Mouse (Mus musculus) CH12.LX (cell line): ENCODE results near the gene Ms4a8a. TPM values are rescaled to one million over a fixed set of nuclear protein-coding genes. Genes with fewer than 3 reads are reported as not detected.
A peak's percentile ranks its signal among the peaks of the same experiment; 100 is the strongest.

Experiments used
- DNase-seq: peaks from one replicate; pipeline ENCODE4 v3.0.0-alpha.2; 2013; ENCODE audit errors: extremely low read depth
- H3K27ac ChIP-seq: 2 replicates; pipeline ENCODE4 v1.5.1; 2012; ENCODE audit warnings: low read depth, mild to moderate bottlenecking, control low read depth, moderate library complexity; ENCODE audit not compliant: insufficient read depth
- H3K27me3 ChIP-seq: replicated peaks from 2 replicates; pipeline ENCODE3; 2012; ENCODE audit warnings: inconsistent platforms
- H3K36me3 ChIP-seq, 2 experiments: replicated peaks in 1 of 2; 2 replicates each; pipeline versions ENCODE3 to v1.6.1; 2012; ENCODE audit warnings: inconsistent platforms in 1 of 2, low read length in 1 of 2, mild to moderate bottlenecking in 1 of 2, mixed read lengths in 1 of 2, moderate library complexity in 1 of 2; ENCODE audit not compliant: control insufficient read depth in 1 of 2, insufficient read depth in 1 of 2
- H3K4me1 ChIP-seq, 2 experiments: 2 replicates each; pipeline ENCODE4 v1.6.1; 2012; ENCODE audit warnings: inconsistent platforms in 1 of 2, moderate library complexity in 1 of 2; ENCODE audit not compliant: insufficient read depth in 2 of 2, control insufficient read depth in 1 of 2
- H3K4me2 ChIP-seq: 2 replicates; pipeline ENCODE4 v1.6.1; 2012; ENCODE audit warnings: low read depth, mild to moderate bottlenecking, control low read depth; ENCODE audit not compliant: poor library complexity, insufficient read depth, severe bottlenecking
- H3K4me3 ChIP-seq, 3 experiments: fragments of 150-350 bp in 1 of 3; sonication (generic) in 1 of 3; replicated peaks in 1 of 3; 2 replicates each; pipeline versions ENCODE3 to v1.5.1; 2011 to 2012; ENCODE audit warnings: low read depth in 2 of 3, low read length in 2 of 3, mild to moderate bottlenecking in 2 of 3, moderate library complexity in 2 of 3, control low read depth in 1 of 3, improper control_type of control experiment in 1 of 3, inconsistent platforms in 1 of 3, mixed read lengths in 1 of 3; ENCODE audit not compliant: poor library complexity in 1 of 3
- H3K79me2 ChIP-seq: replicated peaks from 2 replicates; pipeline ENCODE4 v1.6.1; 2012; ENCODE audit warnings: mild to moderate bottlenecking, moderate library complexity; ENCODE audit not compliant: control insufficient read depth, poor library complexity, insufficient read depth, severe bottlenecking; ENCODE audit errors: extremely low read depth
- H3K9ac ChIP-seq: 2 replicates; pipeline ENCODE4 v1.6.1; 2012; ENCODE audit warnings: low read depth, mild to moderate bottlenecking, control low read depth, moderate library complexity; ENCODE audit not compliant: insufficient read depth
- H3K9me3 ChIP-seq: replicated peaks from 2 replicates; pipeline ENCODE3; 2012; ENCODE audit warnings: low read length, inconsistent platforms, mixed read lengths
- BHLHE40 ChIP-seq: IDR thresholded peaks from 2 replicates; pipeline ENCODE4 v1.6.1; 2011; ENCODE audit warnings: mild to moderate bottlenecking, low read depth, low read length, improper control_type of control experiment
- CTCF ChIP-seq, 2 experiments: IDR thresholded peaks in 1 of 2; conservative IDR thresholded peaks in 1 of 2; 2 replicates each; pipeline ENCODE4 v1.5.1; 2011 to 2012; ENCODE audit warnings: low read depth in 2 of 2, low read length in 2 of 2, improper control_type of control experiment in 1 of 2, inconsistent platforms in 1 of 2, mild to moderate bottlenecking in 1 of 2, moderate library complexity in 1 of 2
- E2F4 ChIP-seq: IDR thresholded peaks from 2 replicates; pipeline ENCODE4 v1.6.1; 2011; ENCODE audit warnings: low read depth, low read length, improper control_type of control experiment; ENCODE audit not compliant: insufficient replicate concordance
- ELF1 ChIP-seq: IDR thresholded peaks from 2 replicates; pipeline ENCODE4 v1.6.1; 2014; ENCODE audit warnings: low read depth, mild to moderate bottlenecking, inconsistent platforms, low read length, improper control_type of control experiment
- ETS1 ChIP-seq: conservative IDR thresholded peaks from 2 replicates; pipeline ENCODE4 v1.6.1; 2012; ENCODE audit warnings: low read depth, mild to moderate bottlenecking, inconsistent platforms, low read length, improper control_type of control experiment, moderate library complexity
- JUND ChIP-seq: conservative IDR thresholded peaks from 2 replicates; pipeline ENCODE4 v1.6.1; 2011; ENCODE audit warnings: low read depth, low read length, improper control_type of control experiment
- MEF2A ChIP-seq: IDR thresholded peaks from 2 replicates; pipeline ENCODE4 v1.6.1; 2014; ENCODE audit warnings: low read depth, mild to moderate bottlenecking, inconsistent platforms, low read length, improper control_type of control experiment, borderline replicate concordance
- MYC ChIP-seq: IDR thresholded peaks from 2 replicates; pipeline ENCODE4 v1.6.1; 2011; ENCODE audit warnings: low read depth, mild to moderate bottlenecking, improper control_type of control experiment, low read length
- NRF1 ChIP-seq: IDR thresholded peaks from 2 replicates; pipeline ENCODE4 v1.6.1; 2014; ENCODE audit warnings: low read depth, mild to moderate bottlenecking, inconsistent platforms, low read length, improper control_type of control experiment, moderate library complexity
- PAX5 ChIP-seq: IDR thresholded peaks from 2 replicates; pipeline ENCODE4 v1.6.1; 2012; ENCODE audit warnings: low read length, inconsistent platforms, mixed read lengths
- POLR2A ChIP-seq: IDR thresholded peaks from 2 replicates; pipeline ENCODE4 v1.6.1; 2011; ENCODE audit warnings: low read depth, mild to moderate bottlenecking, improper control_type of control experiment, low read length
- RAD21 ChIP-seq: IDR thresholded peaks from 2 replicates; pipeline ENCODE4 v1.6.1; 2011; ENCODE audit warnings: low read depth, mild to moderate bottlenecking, low read length, improper control_type of control experiment, moderate library complexity
- SMC3 ChIP-seq: IDR thresholded peaks from 2 replicates; pipeline ENCODE4 v1.6.1; 2011; ENCODE audit warnings: low read depth, low read length, improper control_type of control experiment
- TBP ChIP-seq: conservative IDR thresholded peaks from 2 replicates; pipeline ENCODE4 v1.6.1; 2011; ENCODE audit warnings: low read depth, low read length, improper control_type of control experiment
- TCF12 ChIP-seq: IDR thresholded peaks from 2 replicates; pipeline ENCODE4 v1.6.1; 2014; ENCODE audit warnings: low read depth, mild to moderate bottlenecking, inconsistent platforms, low read length, improper control_type of control experiment
- USF2 ChIP-seq: conservative IDR thresholded peaks from 2 replicates; pipeline ENCODE4 v1.6.1; 2011; ENCODE audit warnings: low read depth, low read length, improper control_type of control experiment
- ZC3H11A ChIP-seq: IDR thresholded peaks from 2 replicates; pipeline ENCODE4 v1.6.1; 2012; ENCODE audit warnings: low read depth, mild to moderate bottlenecking, inconsistent platforms, low read length, improper control_type of control experiment
- ZMIZ1 ChIP-seq: IDR thresholded peaks from 2 replicates; pipeline ENCODE4 v1.6.1; 2012; ENCODE audit warnings: low read depth, mild to moderate bottlenecking, inconsistent platforms, low read length, improper control_type of control experiment
- ZNF384 ChIP-seq: IDR thresholded peaks from 2 replicates; pipeline ENCODE4 v1.6.1; 2012; ENCODE audit warnings: low read depth, low read length, improper control_type of control experiment, inconsistent platforms
- dilution Hi-C: fragments of 300-500 bp; cut with MboI; formaldehyde crosslinking; loops from 2 replicates; pipeline ENCODE4 v1.14.3; 2020; ENCODE audit warnings: low sequenced_read_pairs; ENCODE audit not compliant: extremely low pct_unique_long_range_greater_than_20kb, extremely low pct_ligation_motif_present
- in situ Hi-C: fragments of 300-500 bp; cut with MboI; formaldehyde crosslinking; loops from 3 replicates; pipeline ENCODE4 v1.14.3; 2019; ENCODE audit warnings: low sequenced_read_pairs, low pct_ligation_motif_present, low pct_unique_long_range_greater_than_20kb, mixed read lengths
- polyA plus RNA-seq: library from polyadenylated mRNA; unstranded; fragments of >175 nt; gene quantifications from 2 replicates; pipeline ENCODE4 v1.2.1, GENCODE M21; 2012; ENCODE audit warnings: low read depth; ENCODE audit not compliant: insufficient read length
- total RNA-seq, 2 experiments: library from RNA; depleted of rRNA; stranded (reverse); fragments of 300-350 nt in 1 of 2; fragments of >200 nt in 1 of 2; gene quantifications; 2 replicates each; pipeline ENCODE4 v1.2.3; 2012 to 2014

Ms4a8a gene
- total and polyA plus RNA-seq, 3 experiments = not detected

DNA sequence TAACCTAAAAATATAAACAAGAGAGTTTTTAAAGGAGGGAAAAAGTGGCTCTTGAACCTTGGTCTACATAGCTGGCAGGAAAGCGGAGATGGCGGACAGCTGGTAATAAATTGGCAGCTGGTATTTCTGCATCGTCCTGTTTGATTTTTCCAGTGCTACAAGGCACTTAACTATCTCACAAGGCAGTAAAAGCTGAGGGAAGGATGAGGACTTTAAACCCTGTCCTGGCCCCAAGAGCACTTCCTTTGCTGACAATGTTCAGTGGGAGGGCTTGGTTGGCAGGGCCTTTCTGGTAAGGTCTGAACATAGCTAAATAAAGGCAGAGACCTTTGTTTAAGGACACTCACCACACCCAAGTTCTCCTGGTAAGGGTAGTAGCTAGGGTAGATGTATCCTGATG is 10.5 kb downstream of the Ms4a8a start:
- no peaks in the 10 kb centered on the region for H3K9me3 ChIP-seq
- H3K4me3 ChIP-seq = no peak overlapping the region
- H3K79me2 ChIP-seq = no peaks in the 10 kb centered on the region
- no peak overlapping the region for H3K4me2 ChIP-seq
- in situ Hi-C loops = loop anchor here (25.0 kb wide), 1 partner anchor 267 kb away; the partner anchor contains the start of gene Ms4a7
- H3K27me3 ChIP-seq = no peaks in the 10 kb centered on the region
- no peak overlapping the region for H3K9ac ChIP-seq
- no peak for DNase-seq
- peaks cover 0 to 7% of the 10 kb centered on the region in 2 experiments; a peak in 2 of 4 replicates for H3K4me1 ChIP-seq
- no peak for TF ChIP-seq BHLHE40
- TF ChIP-seq NRF1 = no peak
- no peak for TF ChIP-seq SMC3
- TF ChIP-seq MYC = no peak
- no peak for TF ChIP-seq ELF1
- no peak for TF ChIP-seq JUND
- no peak for TF ChIP-seq MEF2A
- TF ChIP-seq E2F4 = no peak
- TF ChIP-seq POLR2A = no peak
- TF ChIP-seq ZMIZ1 = no peak
- TF ChIP-seq TCF12 = no peak
- TF ChIP-seq ETS1 = no peak
- TF ChIP-seq TBP = no peak
- TF ChIP-seq USF2 = no peak
- no peak for TF ChIP-seq ZC3H11A
- dilution Hi-C loops = no loop called here
- no peaks in the 10 kb centered on the region for H3K36me3 ChIP-seq
- H3K27ac ChIP-seq = no peak overlapping the region

DNA sequence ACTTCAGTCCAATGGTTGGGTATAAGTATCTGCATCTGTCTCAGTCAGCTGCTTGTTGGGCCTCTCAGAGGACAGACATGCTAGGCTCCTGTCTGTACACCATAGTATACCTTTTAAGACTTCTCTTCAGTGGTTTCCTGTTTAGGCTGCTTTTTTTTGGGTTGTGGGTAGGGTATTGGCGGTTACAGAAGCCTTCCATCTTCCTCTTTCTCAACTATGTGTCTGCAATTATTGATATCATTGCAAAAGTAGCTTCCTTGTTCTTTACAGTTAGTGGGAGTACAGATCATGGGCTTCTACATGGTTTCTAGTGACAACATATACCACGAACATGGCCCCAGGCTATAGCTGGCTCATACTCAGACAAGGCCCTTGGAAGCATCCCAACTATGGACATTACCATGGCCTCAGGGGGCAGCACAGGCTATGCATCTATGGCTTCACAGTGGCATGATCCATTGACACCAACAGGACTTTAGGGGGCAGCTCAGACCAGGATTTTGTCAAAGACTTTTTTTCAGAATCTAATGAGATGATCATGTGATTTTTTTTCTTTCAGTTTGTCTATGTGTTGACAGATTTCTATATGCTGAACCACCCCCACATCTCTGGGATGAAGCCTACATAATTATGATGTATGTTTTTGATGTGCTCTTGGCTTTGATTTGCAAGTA is 15.6 kb downstream of the Ms4a8a start:
- no peak overlapping the region for H3K4me2 ChIP-seq
- peak; percentile 50 for DNase-seq
- no peaks in the 10 kb centered on the region for H3K9me3 ChIP-seq
- H3K79me2 ChIP-seq = no peaks in the 10 kb centered on the region
- no peak for TF ChIP-seq PAX5
- TF ChIP-seq ZC3H11A = no peak
- TF ChIP-seq SMC3 = peak; percentile 35; the same call in 1 of the 2 replicates
- peak; percentile 61 for TF ChIP-seq RAD21
- 0 out of 2 replicates have a peak, but pooled peaks have one; percentile 4 for TF ChIP-seq USF2
- TF ChIP-seq ZNF384 = peak; percentile 76
- TF ChIP-seq CTCF (conservative IDR thresholded peaks at IDR 0.05 in 1 of 2, IDR thresholded peaks at IDR 0.05 in 1 of 2; ENCODE audit: low read depth in 2 of 2, low read length in 2 of 2) = peak in 1 of 2 experiments; percentile 78; a peak in 2 of 4 replicates
- in situ Hi-C loops = loop anchor here (25.0 kb wide), 1 partner anchor 272 kb away; the partner anchor contains the start of gene Ms4a7
- dilution Hi-C loops = no loop called here
- H3K27me3 ChIP-seq = no peaks in the 10 kb centered on the region
- no peaks in the 10 kb centered on the region for H3K36me3 ChIP-seq
- H3K4me1 ChIP-seq = peaks cover 0 to 19% of the 10 kb centered on the region in 2 experiments; a peak in 2 of 4 replicates
- H3K9ac ChIP-seq = no peak overlapping the region
- H3K4me3 ChIP-seq = no peak overlapping the region
- no peak overlapping the region for H3K27ac ChIP-seq
